Mouse (Mus musculus): ENCODE measurements around the gene Xkrx. TPM values are rescaled to one million over a fixed set of nuclear protein-coding genes. Genes with fewer than 3 reads are reported as not detected.

Gene Xkrx
- total and polyA plus RNA-seq, 2 experiments from 2014 or later: 0.05 to 0.98 TPM

DNA sequence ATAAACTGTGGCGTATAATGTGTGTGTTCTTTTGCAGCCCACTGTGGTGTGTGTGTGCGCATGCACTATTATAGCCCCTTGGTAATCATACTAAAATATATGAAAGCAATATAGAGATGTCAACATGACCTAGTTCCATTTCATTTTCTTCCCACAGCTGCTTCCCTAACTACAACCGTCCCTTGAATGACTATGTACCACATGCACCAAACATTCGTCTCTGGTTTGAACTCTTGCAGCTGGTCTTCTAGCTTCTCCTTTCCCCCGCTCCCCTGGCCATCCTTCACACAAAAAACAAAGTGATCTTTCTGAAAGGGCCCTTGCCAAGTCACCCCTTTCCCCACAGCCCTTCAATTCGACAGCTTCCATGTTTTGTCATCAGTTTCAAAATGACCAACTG, 21.9 kb downstream of the Xkrx start:
- H3K9ac ChIP-seq (replicated peaks; ENCODE audit: low read length, poor library complexity, severe bottlenecking): no peak overlapping the region
- H3K4me1 ChIP-seq (ENCODE audit: insufficient read depth, low read length): no peaks in the 10 kb centered on the region
- H3K9me3 ChIP-seq (ENCODE audit: low read length): no peaks in the 10 kb centered on the region
- no peaks in the 10 kb centered on the region for H3K27me3 ChIP-seq (ENCODE audit: insufficient read depth, low read length)
- no peak for TF ChIP-seq CTCF (IDR thresholded peaks at IDR 0.05)
- WGBS: 84% methylated on average over 6 of the region's 6 CpGs
- no peak overlapping the region for H3K4me3 ChIP-seq (ENCODE audit: low read depth, low read length)
- no peak for ATAC-seq (ENCODE audit: low FRiP score)
- no peaks in the 10 kb centered on the region for H3K36me3 ChIP-seq (ENCODE audit: insufficient read depth, low read length)
- DNase-seq (ENCODE audit: low spot score): no peak
- H3K27ac ChIP-seq (ENCODE audit: low read depth, low read length): no peak overlapping the region
- no peak overlapping the region for H3K4me2 ChIP-seq (ENCODE audit: low read depth, low read length, poor library complexity, severe bottlenecking)

DNA sequence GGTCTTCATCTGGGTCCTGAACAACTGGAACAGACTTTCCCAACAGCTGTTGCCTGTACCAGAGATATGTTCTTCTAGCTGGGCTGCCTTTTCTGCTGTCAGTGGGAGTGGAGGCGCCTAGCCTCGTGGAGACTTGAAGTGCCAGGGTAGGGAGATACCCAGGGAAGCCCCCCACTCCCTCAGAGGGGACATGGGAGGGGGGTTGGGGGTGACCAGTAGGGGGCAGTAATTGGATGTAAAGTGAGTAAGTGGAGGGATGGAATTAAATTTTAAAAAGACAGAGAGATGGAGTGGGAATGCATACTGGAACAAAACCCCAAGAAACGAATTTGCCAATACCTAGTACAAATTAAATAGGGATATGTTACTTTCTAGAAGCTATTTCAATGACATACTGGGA, 28.1 kb downstream of the Xkrx start:
- Histone ChIP-seq H3K9ac (replicated peaks; ENCODE audit: low read length, poor library complexity, severe bottlenecking) (no peak overlapping the region), H3K4me2 (ENCODE audit: low read depth, low read length, poor library complexity, severe bottlenecking) (no peak overlapping the region), H3K4me3 (ENCODE audit: low read depth, low read length) (no peak overlapping the region), H3K9me3 (ENCODE audit: low read length) (no peaks in the 10 kb centered on the region), H3K27ac (ENCODE audit: low read depth, low read length) (no peak overlapping the region), H3K4me1 (ENCODE audit: insufficient read depth, low read length) (no peaks in the 10 kb centered on the region), H3K36me3 (ENCODE audit: insufficient read depth, low read length) (no peaks in the 10 kb centered on the region), H3K27me3 (ENCODE audit: insufficient read depth, low read length) (no peaks in the 10 kb centered on the region; the same call in 1 of the 2 replicates)
- WGBS: 56% methylated on average over 3 of the region's 3 CpGs
- no peak for DNase-seq (ENCODE audit: low spot score)
- ATAC-seq (ENCODE audit: low FRiP score): no peak
- no peak for TF ChIP-seq CTCF (IDR thresholded peaks at IDR 0.05)

DNA sequence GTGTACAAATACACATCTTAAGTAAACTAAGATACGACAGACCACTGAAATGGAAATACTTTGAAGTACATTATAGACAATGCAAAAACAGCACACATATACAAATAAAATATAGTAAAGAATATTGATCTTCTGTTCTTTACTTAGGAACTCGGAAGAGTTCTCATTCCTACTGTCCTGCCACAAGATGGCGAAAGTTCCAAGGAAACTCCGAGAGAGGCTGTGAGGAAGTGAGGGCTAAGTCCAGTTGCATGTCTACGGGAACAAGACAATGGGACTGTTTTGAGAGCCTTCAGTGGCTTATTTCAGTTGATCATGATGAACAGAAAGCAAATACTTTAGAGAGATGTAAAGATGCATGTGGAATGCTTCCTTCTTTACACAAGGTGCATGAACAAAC, 29.6 kb downstream of the Xkrx start:
- Histone ChIP-seq H3K4me3 (ENCODE audit: low read depth, low read length) (no peak overlapping the region), H3K9ac (replicated peaks; ENCODE audit: low read length, poor library complexity, severe bottlenecking) (no peak overlapping the region), H3K9me3 (ENCODE audit: low read length) (no peaks in the 10 kb centered on the region), H3K27ac (ENCODE audit: low read depth, low read length) (no peak overlapping the region), H3K27me3 (ENCODE audit: insufficient read depth, low read length) (no peaks in the 10 kb centered on the region; the same call in 1 of the 2 replicates), H3K4me1 (ENCODE audit: insufficient read depth, low read length) (no peaks in the 10 kb centered on the region), H3K4me2 (ENCODE audit: low read depth, low read length, poor library complexity, severe bottlenecking) (no peak overlapping the region), H3K36me3 (ENCODE audit: insufficient read depth, low read length) (no peaks in the 10 kb centered on the region)
- TF ChIP-seq CTCF (IDR thresholded peaks at IDR 0.05): peak; percentile 78
- 32% methylated on average over 5 of the region's 5 CpGs for WGBS
- no peak for ATAC-seq (ENCODE audit: low FRiP score)
- peak; percentile 58 for DNase-seq (ENCODE audit: low spot score)

DNA sequence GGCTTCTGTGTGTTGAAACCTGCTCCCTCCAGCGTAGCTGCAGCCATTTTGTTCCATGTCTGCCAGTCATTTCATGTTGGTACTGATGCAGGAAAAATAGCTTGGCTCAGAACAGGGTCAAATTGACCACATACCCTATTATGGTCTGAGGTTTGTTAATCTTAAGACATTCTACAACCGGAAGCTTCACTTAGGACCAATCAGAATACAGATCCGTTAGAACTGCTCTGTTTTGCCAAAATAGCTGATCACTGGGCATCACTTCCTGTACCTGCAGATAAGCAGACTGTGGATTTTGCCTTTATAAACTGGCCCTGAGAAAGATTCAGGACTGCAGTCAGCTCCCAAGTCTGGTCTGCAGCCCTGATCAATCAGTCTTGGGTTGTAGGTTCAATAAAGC, 33.3 kb downstream of the Xkrx start:
- Histone ChIP-seq H3K9ac (replicated peaks; ENCODE audit: low read length, poor library complexity, severe bottlenecking) (no peak overlapping the region), H3K27ac (ENCODE audit: low read depth, low read length) (no peak overlapping the region), H3K36me3 (ENCODE audit: insufficient read depth, low read length) (no peaks in the 10 kb centered on the region), H3K4me2 (ENCODE audit: low read depth, low read length, poor library complexity, severe bottlenecking) (no peak overlapping the region), H3K9me3 (ENCODE audit: low read length) (no peaks in the 10 kb centered on the region), H3K4me1 (ENCODE audit: insufficient read depth, low read length) (no peaks in the 10 kb centered on the region), H3K27me3 (ENCODE audit: insufficient read depth, low read length) (no peaks in the 10 kb centered on the region; the same call in 1 of the 2 replicates), H3K4me3 (ENCODE audit: low read depth, low read length) (no peak overlapping the region)
- ATAC-seq (ENCODE audit: low FRiP score) (no peak), DNase-seq (ENCODE audit: low spot score) (no peak)
- WGBS: 86% methylated on average over 3 of the region's 3 CpGs
- TF ChIP-seq CTCF (IDR thresholded peaks at IDR 0.05): no peak

DNA sequence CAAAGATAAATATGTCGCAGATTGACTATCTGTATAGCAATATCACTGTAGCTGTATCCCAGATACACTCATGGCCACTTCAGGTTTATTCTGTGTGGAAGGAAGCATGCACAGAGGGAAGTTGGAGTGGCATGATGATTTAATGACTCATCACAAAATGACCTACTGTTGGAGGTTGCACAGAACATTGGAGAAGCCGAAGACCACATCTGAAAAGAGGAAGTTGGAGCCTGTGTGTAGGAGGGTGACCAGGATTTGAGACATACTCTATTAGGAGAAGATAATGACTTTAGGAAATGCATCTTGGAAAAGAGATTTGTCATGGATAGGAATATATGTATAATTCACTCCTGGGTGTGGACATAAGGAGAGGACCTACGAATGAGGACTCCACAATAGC, 45.5 kb downstream of the Xkrx start:
- ATAC-seq (ENCODE audit: low FRiP score): no peak

DNA sequence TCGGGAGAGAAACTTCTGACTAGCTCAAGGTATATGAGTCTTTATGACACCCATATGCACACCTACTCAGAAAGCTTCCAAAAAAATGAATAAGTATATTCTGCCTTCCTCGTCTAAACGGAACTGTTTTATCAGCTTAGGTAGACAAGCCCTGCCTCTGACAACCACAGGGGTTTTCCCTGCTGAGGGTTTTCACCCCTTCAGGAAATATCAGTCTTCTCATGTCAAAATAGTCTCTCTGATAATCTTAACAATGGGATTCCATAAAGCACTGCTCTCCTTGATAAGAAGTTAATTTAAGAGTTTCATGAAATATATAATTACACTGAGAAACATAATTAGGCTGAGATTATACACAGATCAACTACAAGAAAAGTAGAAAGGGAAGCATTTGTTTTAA, 50.1 kb downstream of the Xkrx start:
- Histone ChIP-seq H3K9ac (replicated peaks; ENCODE audit: low read length, poor library complexity, severe bottlenecking) (no peak overlapping the region), H3K4me3 (ENCODE audit: low read depth, low read length) (no peak overlapping the region), H3K27ac (ENCODE audit: low read depth, low read length) (no peak overlapping the region), H3K27me3 (ENCODE audit: insufficient read depth, low read length) (no peaks in the 10 kb centered on the region), H3K4me1 (ENCODE audit: insufficient read depth, low read length) (no peaks in the 10 kb centered on the region), H3K36me3 (ENCODE audit: insufficient read depth, low read length) (no peaks in the 10 kb centered on the region), H3K9me3 (ENCODE audit: low read length) (no peaks in the 10 kb centered on the region), H3K4me2 (ENCODE audit: low read depth, low read length, poor library complexity, severe bottlenecking) (no peak overlapping the region)
- no peak for ATAC-seq (ENCODE audit: low FRiP score)
- no peak for TF ChIP-seq CTCF (IDR thresholded peaks at IDR 0.05)
- no peak for DNase-seq (ENCODE audit: low spot score)
- WGBS: 77% methylated on average over 3 of the region's 3 CpGs

More for the DNA sequence above, 45.5 kb downstream of the Xkrx start:
- no peak for DNase-seq (ENCODE audit: low spot score)
- H3K4me3 ChIP-seq (ENCODE audit: low read depth, low read length): no peak overlapping the region
- H3K27ac ChIP-seq (ENCODE audit: low read depth, low read length): no peak overlapping the region
- no peaks in the 10 kb centered on the region for H3K27me3 ChIP-seq (ENCODE audit: insufficient read depth, low read length)
- no peak for TF ChIP-seq CTCF (IDR thresholded peaks at IDR 0.05)
- 70% methylated on average over 3 of the region's 3 CpGs for WGBS
- H3K9me3 ChIP-seq (ENCODE audit: low read length): no peaks in the 10 kb centered on the region
- H3K36me3 ChIP-seq (ENCODE audit: insufficient read depth, low read length): no peaks in the 10 kb centered on the region
- no peak overlapping the region for H3K4me2 ChIP-seq (ENCODE audit: low read depth, low read length, poor library complexity, severe bottlenecking)
- H3K4me1 ChIP-seq (ENCODE audit: insufficient read depth, low read length): no peaks in the 10 kb centered on the region
- no peak overlapping the region for H3K9ac ChIP-seq (replicated peaks; ENCODE audit: low read length, poor library complexity, severe bottlenecking)
